26 mouse cellular contexts compared by ENCODE assay signal in genomic region chr2:174057730-174058129, GRCm38 (mm10). TPM values are rescaled to one million over a fixed set of nuclear protein-coding genes. Genes with fewer than 3 reads are reported as not detected.
DNase-seq lines count a peak whose midpoint lies in the region; ATAC-seq and TF ChIP-seq lines count a peak whose summit lies in the region.
"Had no signal": no experiment of that assay in that cellular context is flagged by ENCODE, and none has a peak within 500 bp of the region (broad histone marks: within the 10 kb centered on the region; RNA-seq: fewer than 3 reads in every experiment).

No protein-coding gene starts in this region.

- no peak for ATAC-seq in embryonic facial prominence, embryonic 13.5 days (ENCODE audit: insufficient number of reproducible peaks, insufficient read depth, low FRiP score, low TSS enrichment, low read depth)
- ATAC-seq: midbrain, embryonic 15.5 days had no signal

- peak; percentile 39 for DNase-seq in heart, adult 11 months
- DNase-seq in heart, adult 18-20 months = no peak
- peak; percentile 56 for DNase-seq in kidney, adult 9 months
- DNase-seq in kidney, postnatal 25 days = no peak
- peak; percentile 3 for DNase-seq in limb, embryonic 10.5 days (ENCODE audit: low spot score)
- no peak for DNase-seq in layer of hippocampus, adult 2 months (ENCODE audit: low spot score in 2 of 2)
- no peak for DNase-seq in thymus, postnatal 10 days (ENCODE audit: low spot score in 2 of 2)
- DNase-seq: adrenal gland, postnatal 36 days; cerebellum, adult 11 months; cerebellum, adult 9-11 months; gastrocnemius, adult 2 months; layer of hippocampus, postnatal 36 days; liver; lung, postnatal 36 days; right cerebral cortex, adult 18-20 months; thymus, adult 2 months had no signal

- H3K27ac ChIP-seq in embryonic facial prominence, embryonic 13.5 days = peak overlapping the region; percentile 84
- no peak overlapping the region for H3K27ac ChIP-seq in limb, embryonic 10.5 days
- no peak overlapping the region for H3K27ac ChIP-seq in layer of hippocampus, adult 2 months
- H3K27ac ChIP-seq: forebrain, embryonic 12.5 days; gastrocnemius, adult 2 months; hindbrain, embryonic 12.5 days; kidney, postnatal 0 days; liver, embryonic 15.5 days; lung, embryonic 15.5 days; midbrain, embryonic 15.5 days; neural tube, embryonic 13.5 days; stomach, embryonic 15.5 days had no signal

- H3K9ac ChIP-seq in embryonic facial prominence, embryonic 13.5 days = no peak overlapping the region
- H3K9ac ChIP-seq: forebrain, embryonic 12.5 days; hindbrain, embryonic 12.5 days; liver, embryonic 15.5 days; lung, embryonic 15.5 days; midbrain, embryonic 15.5 days; neural tube, embryonic 13.5 days; stomach, embryonic 15.5 days had no signal

- no peak for TF ChIP-seq CTCF in layer of hippocampus, adult 2 months (conservative IDR thresholded peaks at IDR 0.05)

- WGBS in embryonic facial prominence, embryonic 13.5 days = 67% methylated on average over 3 of the region's 3 CpGs
- WGBS in limb, embryonic 10.5 days = 90% methylated on average over 3 of the region's 3 CpGs

- H3K36me3 ChIP-seq in embryonic facial prominence, embryonic 13.5 days = no peaks in the 10 kb centered on the region
- H3K36me3 ChIP-seq in limb, embryonic 10.5 days = no peaks in the 10 kb centered on the region
- H3K36me3 ChIP-seq: forebrain, embryonic 12.5 days; hindbrain, embryonic 12.5 days; liver, embryonic 15.5 days; lung, embryonic 15.5 days; midbrain, embryonic 15.5 days; neural tube, embryonic 13.5 days; stomach, embryonic 15.5 days had no signal

- no peak overlapping the region for H3K4me2 ChIP-seq in embryonic facial prominence, embryonic 13.5 days
- H3K4me2 ChIP-seq: forebrain, embryonic 12.5 days; heart, embryonic 11.5 days; hindbrain, embryonic 12.5 days; liver, embryonic 15.5 days; lung, embryonic 15.5 days; midbrain, embryonic 15.5 days; neural tube, embryonic 13.5 days; stomach, embryonic 15.5 days had no signal

- peaks cover 19% of the 10 kb centered on the region for H3K4me1 ChIP-seq in embryonic facial prominence, embryonic 13.5 days
- no peaks in the 10 kb centered on the region for H3K4me1 ChIP-seq in limb, embryonic 10.5 days
- H3K4me1 ChIP-seq: liver, embryonic 15.5 days; lung, embryonic 15.5 days; midbrain, embryonic 15.5 days; stomach, embryonic 15.5 days had no signal

- H3K9me3 ChIP-seq in embryonic facial prominence, embryonic 13.5 days = no peaks in the 10 kb centered on the region
- H3K9me3 ChIP-seq in limb, embryonic 10.5 days (replicated peaks) = no peaks in the 10 kb centered on the region
- H3K9me3 ChIP-seq: forebrain, embryonic 12.5 days; liver, embryonic 15.5 days; lung, embryonic 15.5 days; midbrain, embryonic 15.5 days; neural tube, embryonic 13.5 days; stomach, embryonic 15.5 days had no signal

- no peak overlapping the region for H3K4me3 ChIP-seq in embryonic facial prominence, embryonic 13.5 days
- no peak overlapping the region for H3K4me3 ChIP-seq in limb, embryonic 10.5 days
- H3K4me3 ChIP-seq in layer of hippocampus, adult 2 months = no peak overlapping the region
- H3K4me3 ChIP-seq: forebrain, embryonic 12.5 days; gastrocnemius, adult 2 months; hindbrain, embryonic 12.5 days; liver, embryonic 15.5 days; lung, embryonic 15.5 days; midbrain, embryonic 15.5 days; neural tube, embryonic 13.5 days; stomach, embryonic 15.5 days had no signal

- no peaks in the 10 kb centered on the region for H3K27me3 ChIP-seq in embryonic facial prominence, embryonic 13.5 days
- peaks cover 7% of the 10 kb centered on the region; the same call in 1 of the 2 replicates for H3K27me3 ChIP-seq in limb, embryonic 10.5 days (ENCODE audit: low read depth, poor library complexity, severe bottlenecking)
- H3K27me3 ChIP-seq: forebrain, embryonic 12.5 days; hindbrain, embryonic 12.5 days; liver, embryonic 15.5 days; lung, embryonic 15.5 days; midbrain, embryonic 15.5 days; neural tube, embryonic 13.5 days; stomach, embryonic 15.5 days had no signal

RNA-seq across cellular contexts. Expression of gene Stx16, which starts 18.4 kb away (rescaled TPM):
- total RNA-seq in heart, adult 18-20 months (2021) = 10 to 100 TPM; 16.4 to 17.3 TPM
- 13.5 and 15.5 TPM in 2 replicates for polyA plus RNA-seq in embryonic facial prominence, embryonic 13.5 days (2015; fragmentation: Nextera tagmentation; extraction: Ambion mirVana)
- 10.0 and 12.4 TPM in 2 replicates for polyA plus RNA-seq in limb, embryonic 10.5 days (2016; fragmentation: Nextera tagmentation; extraction: Ambion mirVana)
- total RNA-seq in layer of hippocampus, adult 2 months (2021) = 10 to 100 TPM; 72.6 to 75.1 TPM

RNA-seq across cellular contexts. Expression of gene Npepl1, which starts 52.4 kb away (rescaled TPM):
- 10 to 100 TPM; 66.6 to 70.9 TPM for total RNA-seq in heart, adult 18-20 months (2021)
- 52.0 and 55.7 TPM in 2 replicates for polyA plus RNA-seq in embryonic facial prominence, embryonic 13.5 days (2015; fragmentation: Nextera tagmentation; extraction: Ambion mirVana)
- 29.7 and 36.2 TPM in 2 replicates for polyA plus RNA-seq in limb, embryonic 10.5 days (2016; fragmentation: Nextera tagmentation; extraction: Ambion mirVana)
- 10 to 100 TPM; 12.3 to 14.2 TPM for total RNA-seq in layer of hippocampus, adult 2 months (2021)

Comparison
In these comparisons a context has a peak if more than half of its experiments do, and no peak if none do; other contexts are left out.
1. DNase-seq: peak in heart, adult 11 months (single experiment), kidney, adult 9 months (single experiment) and limb, embryonic 10.5 days (single experiment); none in heart, adult 18-20 months (0 of 2), kidney, postnatal 25 days (0 of 2), layer of hippocampus, adult 2 months (0 of 2) and thymus, postnatal 10 days (0 of 2).
2. RNA of gene Stx16, which starts 18.4 kb away (total RNA-seq): 72.6 to 75.1 TPM in layer of hippocampus, adult 2 months; 16.4 to 17.3 TPM in heart, adult 18-20 months; every median in the first group is over 4 times any median in the second.
3. RNA of gene Npepl1, which starts 52.4 kb away (total RNA-seq): 66.6 to 70.9 TPM in heart, adult 18-20 months; 12.3 to 14.2 TPM in layer of hippocampus, adult 2 months; every median in the first group is over 4 times any median in the second.